Mouse (Mus musculus): Measurements from ENCODE around the gene Pcgf1.

Pcgf1 gene

GRCm38 (mm10) chr6:83122961-83123360 is 45.3 kb downstream of the Pcgf1 start:
- no peak for DNase-seq (ENCODE audit: low read depth, low spot score)

DNA sequence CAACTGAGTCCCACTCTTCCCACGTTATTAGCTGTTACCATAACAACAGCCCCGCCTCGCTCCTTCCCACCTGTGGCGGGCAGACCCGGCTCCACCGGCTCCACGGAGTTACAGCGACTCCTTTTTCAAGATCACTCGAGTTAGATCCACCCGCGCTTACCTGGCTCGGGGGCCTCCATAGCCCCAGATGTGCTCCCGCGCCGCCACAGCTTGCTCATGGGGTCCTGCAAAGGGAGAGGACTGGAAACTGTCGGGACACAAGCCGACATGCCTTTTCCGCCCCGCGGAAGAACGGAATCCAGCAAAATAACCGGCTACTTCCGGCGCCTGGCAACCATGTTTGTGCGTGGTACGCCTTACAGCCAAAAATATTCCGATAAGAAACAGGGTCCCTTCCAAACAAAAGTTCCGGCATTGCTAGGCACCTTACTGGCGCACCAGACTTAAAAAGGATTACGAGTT is 47.2 kb downstream of the Pcgf1 start:
- DNase-seq (ENCODE audit: low read depth, low spot score): peak; percentile 99

- no peak for DNase-seq (ENCODE audit: low read depth, low spot score)
Observed at GRCm38 (mm10) chr6:83125331-83125730, 47.7 kb downstream of the Pcgf1 start, which contains the start of gene Ino80b. Gene Ino80b, minus strand, starts transcription at chr6:83125431.

- no peak for DNase-seq (ENCODE audit: low read depth, low spot score)
Observed at GRCm38 (mm10) chr6:83127419-83127818, 49.8 kb downstream of the Pcgf1 start.

Data from 3T3-L1 (cell line).